Mouse (Mus musculus): Measurements from ENCODE around the gene Mri1.

The Mri1 gene

DNA sequence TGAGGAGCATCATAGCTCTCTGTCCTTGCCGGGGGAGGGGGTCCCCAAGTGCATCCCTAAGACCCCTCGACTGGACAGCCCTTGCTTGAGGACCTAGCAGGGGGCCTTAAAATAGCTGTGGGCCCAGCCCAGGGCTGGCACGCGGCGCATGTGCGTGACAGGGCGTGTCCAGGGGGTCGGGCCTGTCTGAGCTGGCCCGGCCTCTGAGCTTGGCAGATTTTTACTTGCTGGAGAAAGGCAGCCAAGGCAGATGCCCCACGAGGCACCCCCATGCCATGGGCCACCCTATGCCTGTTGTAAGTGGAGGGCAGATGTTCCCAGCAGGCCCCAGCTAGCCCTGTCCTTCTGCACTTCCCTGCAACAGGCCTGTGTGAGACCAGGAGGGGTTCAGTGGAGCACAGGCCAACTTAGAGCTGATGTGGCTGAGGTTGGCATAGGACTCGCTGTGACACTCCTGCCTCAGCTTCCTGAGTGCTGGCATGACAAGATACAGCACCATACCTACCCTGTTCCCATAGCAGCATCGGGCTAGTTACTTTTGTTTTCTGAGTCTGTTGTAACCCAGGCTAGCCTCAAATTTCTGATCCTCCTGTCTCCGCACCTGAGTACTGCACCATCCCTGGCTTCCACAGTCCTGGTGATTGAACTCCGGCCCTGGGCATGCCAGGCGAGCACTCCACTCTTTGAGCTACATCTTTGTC, 55.4 kb downstream of the Mri1 start:
- no peak for DNase-seq

DNA sequence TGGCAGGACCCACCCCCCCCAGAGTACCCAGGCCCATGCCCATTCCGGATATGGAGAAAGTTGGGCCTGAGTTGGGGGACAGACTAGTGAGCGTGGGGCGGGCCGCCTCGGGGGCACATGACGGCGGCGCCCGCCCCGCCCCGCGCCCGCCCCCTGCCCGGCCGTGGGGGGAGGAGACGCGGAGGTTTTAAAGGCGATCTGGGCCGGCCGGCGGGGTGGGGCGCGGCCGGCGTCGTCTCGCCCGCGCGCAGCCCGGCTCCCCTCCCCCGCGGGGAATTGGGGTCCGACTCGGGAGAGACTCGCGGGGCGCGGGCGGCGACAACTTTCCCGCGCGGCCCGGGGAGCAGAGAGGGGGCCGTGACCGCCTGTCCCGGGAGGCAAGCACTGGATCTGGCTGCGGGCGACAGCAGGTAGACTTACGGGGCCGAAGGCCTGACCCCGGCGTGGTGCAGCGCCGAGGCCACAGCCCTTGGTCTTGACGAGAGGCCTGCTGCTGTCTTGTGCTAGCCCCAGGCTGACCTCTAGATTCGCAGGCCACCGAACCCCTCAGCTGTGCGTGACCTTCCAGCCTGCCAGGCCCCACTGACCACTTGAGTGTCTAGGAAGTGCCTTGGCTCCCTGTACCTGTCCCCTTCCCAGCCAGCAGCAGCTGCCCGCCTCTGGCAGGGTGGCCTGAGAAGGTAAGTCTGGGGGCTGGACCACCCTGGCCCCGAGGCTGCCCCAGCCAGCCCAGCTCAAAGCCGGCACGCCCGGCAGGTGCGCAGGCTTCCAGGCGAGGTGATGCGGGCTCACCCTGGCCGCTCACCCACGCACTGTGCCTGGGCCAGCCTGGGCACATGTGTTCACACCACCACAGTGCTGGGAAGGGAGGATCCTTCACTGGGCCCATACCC, 56.2 kb downstream of the Mri1 start:
- no peak for DNase-seq

DNA sequence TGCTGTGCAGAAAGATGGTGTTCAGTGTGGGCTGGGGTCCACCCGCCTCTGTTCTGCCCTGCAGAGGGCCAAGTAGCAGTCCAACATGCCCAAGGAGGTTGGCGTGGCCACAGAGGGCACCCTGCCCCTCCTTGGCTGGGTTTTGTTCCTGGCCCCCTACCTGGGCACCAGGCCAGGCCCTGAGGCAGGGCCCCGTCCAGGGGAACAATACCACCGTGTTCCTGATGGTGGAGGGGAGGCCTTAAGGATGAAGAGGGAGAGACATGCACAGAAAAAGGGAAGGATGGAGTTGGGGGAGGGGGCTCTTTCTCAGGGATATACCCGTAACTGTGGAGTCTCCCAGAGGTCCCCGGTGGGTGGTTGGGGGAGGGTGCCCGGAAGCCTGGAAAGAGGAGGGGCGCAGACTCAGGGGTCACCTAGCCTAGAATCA, 57.0 kb downstream of the Mri1 start:
- no peak for DNase-seq

Measured in cerebellum, adult 9-11 months (tissue).